Mouse (Mus musculus): ENCODE measurements around the gene Adgrf5. TPM values are rescaled to one million over a fixed set of nuclear protein-coding genes. Genes with fewer than 3 reads are reported as not detected.
"Not testable (repeated sequence)": the region's sequence is repeated elsewhere in the genome, so short reads cannot be mapped to it uniquely, and the experiment has no call there.

The Adgrf5 gene
- polyA plus RNA-seq, 1 experiment from 2014 or later: 6.0 TPM

- H3K36me3 ChIP-seq (replicated peaks); H3K4me1 ChIP-seq; DNase-seq (ENCODE audit: extremely low spot score, low spot score); H3K27me3 ChIP-seq (ENCODE audit: poor library complexity, severe bottlenecking); H3K4me3 ChIP-seq; H3K9me3 ChIP-seq; H3K27ac ChIP-seq: not testable (repeated sequence)
- 98% methylated on average over 10 of the region's 10 CpGs for WGBS
Observed at GRCm38 (mm10) chr17:43490371-43490770, 130.1 kb downstream of the Adgrf5 start.

GRCm38 (mm10) chr17:43495502-43495901 is 135.3 kb downstream of the Adgrf5 start:
- Histone ChIP-seq H3K4me1 (0 out of 2 replicates have a peak, but pooled peaks cover 4% of the 10 kb centered on the region), H3K27ac (no peak overlapping the region), H3K36me3 (replicated peaks) (no peaks in the 10 kb centered on the region), H3K9me3 (no peaks in the 10 kb centered on the region), H3K27me3 (ENCODE audit: poor library complexity, severe bottlenecking) (no peaks in the 10 kb centered on the region), H3K4me3 (no peak overlapping the region)
- 89% methylated on average over 5 of the region's 5 CpGs for WGBS
- no peak for DNase-seq (ENCODE audit: extremely low spot score, low spot score)

- H3K4me3 ChIP-seq: no peak overlapping the region
Observed at GRCm38 (mm10) chr17:43497521-43497920, 137.3 kb downstream of the Adgrf5 start.

GRCm38 (mm10) chr17:43500513-43500912 is 140.3 kb downstream of the Adgrf5 start:
- WGBS: 87% methylated on average over 1 of the region's 1 CpGs
- Histone ChIP-seq H3K4me1 (no peaks in the 10 kb centered on the region), H3K36me3 (replicated peaks) (no peaks in the 10 kb centered on the region), H3K9me3 (no peaks in the 10 kb centered on the region), H3K4me3 (no peak overlapping the region), H3K27ac (no peak overlapping the region), H3K27me3 (ENCODE audit: poor library complexity, severe bottlenecking) (no peaks in the 10 kb centered on the region)
- DNase-seq (ENCODE audit: extremely low spot score, low spot score): no peak

More at GRCm38 (mm10) chr17:43497521-43497920, 137.3 kb downstream of the Adgrf5 start:
- H3K9me3 ChIP-seq: no peaks in the 10 kb centered on the region
- no peaks in the 10 kb centered on the region for H3K36me3 ChIP-seq (replicated peaks)
- WGBS: 85% methylated on average over 4 of the region's 4 CpGs
- no peaks in the 10 kb centered on the region for H3K27me3 ChIP-seq (ENCODE audit: poor library complexity, severe bottlenecking)
- no peak for DNase-seq (ENCODE audit: extremely low spot score, low spot score)
- H3K4me1 ChIP-seq: 0 out of 2 replicates have a peak, but pooled peaks cover 4% of the 10 kb centered on the region
- no peak overlapping the region for H3K27ac ChIP-seq

GRCm38 (mm10) chr17:43501223-43501622 is 141.0 kb downstream of the Adgrf5 start:
- no peaks in the 10 kb centered on the region for H3K36me3 ChIP-seq (replicated peaks)
- DNase-seq (ENCODE audit: extremely low spot score, low spot score): no peak
- H3K27ac ChIP-seq: no peak overlapping the region
- no peaks in the 10 kb centered on the region for H3K9me3 ChIP-seq
- H3K4me3 ChIP-seq: no peak overlapping the region
- 85% methylated on average over 3 of the region's 3 CpGs for WGBS
- no peaks in the 10 kb centered on the region for H3K4me1 ChIP-seq
- H3K27me3 ChIP-seq (ENCODE audit: poor library complexity, severe bottlenecking): no peaks in the 10 kb centered on the region

GRCm38 (mm10) chr17:43501631-43502030 is 141.4 kb downstream of the Adgrf5 start:
- H3K27ac ChIP-seq: no peak overlapping the region
- H3K27me3 ChIP-seq (ENCODE audit: poor library complexity, severe bottlenecking): no peaks in the 10 kb centered on the region
- no peak for DNase-seq (ENCODE audit: extremely low spot score, low spot score)
- no peaks in the 10 kb centered on the region for H3K36me3 ChIP-seq (replicated peaks)
- no peak overlapping the region for H3K4me3 ChIP-seq
- 90% methylated on average over 5 of the region's 5 CpGs for WGBS
- no peaks in the 10 kb centered on the region for H3K4me1 ChIP-seq
- no peaks in the 10 kb centered on the region for H3K9me3 ChIP-seq

GRCm38 (mm10) chr17:43502592-43502991 is 142.3 kb downstream of the Adgrf5 start, which contains the start of gene Mep1a:
Mep1a (minus strand) TSS chr17:43502812.
- no peak for DNase-seq (ENCODE audit: extremely low spot score, low spot score)
- H3K4me1 ChIP-seq: no peaks in the 10 kb centered on the region
- 94% methylated on average over 9 of the region's 9 CpGs for whole genome bisulfite sequencing

GRCm38 (mm10) chr17:43503861-43504593 is 143.8 kb downstream of the Adgrf5 start:
- no peak overlapping the region for H3K27ac ChIP-seq
- H3K36me3 ChIP-seq (replicated peaks): no peaks in the 10 kb centered on the region
- no peak for DNase-seq (ENCODE audit: extremely low spot score, low spot score)
- no peaks in the 10 kb centered on the region for H3K27me3 ChIP-seq (ENCODE audit: poor library complexity, severe bottlenecking)
- H3K4me3 ChIP-seq: no peak overlapping the region
- 90% methylated on average over 4 of the region's 4 CpGs for WGBS
- no peaks in the 10 kb centered on the region for H3K9me3 ChIP-seq
- H3K4me1 ChIP-seq: no peaks in the 10 kb centered on the region

More at GRCm38 (mm10) chr17:43502592-43502991, 142.3 kb downstream of the Adgrf5 start, which contains the start of gene Mep1a:
- no peak within 1 kb of the TSS for H3K27ac ChIP-seq
- no peaks in the 10 kb centered on the region for H3K9me3 ChIP-seq
- no peak within 1 kb of the TSS for H3K4me3 ChIP-seq
- no peaks in the 10 kb centered on the region for H3K36me3 ChIP-seq (replicated peaks)
- H3K27me3 ChIP-seq (ENCODE audit: poor library complexity, severe bottlenecking): no peaks in the 10 kb centered on the region

- Histone ChIP-seq H3K9me3 (no peaks in the 10 kb centered on the region), H3K4me3 (no peak overlapping the region), H3K27me3 (ENCODE audit: poor library complexity, severe bottlenecking) (no peaks in the 10 kb centered on the region), H3K36me3 (replicated peaks) (no peaks in the 10 kb centered on the region), H3K4me1 (no peaks in the 10 kb centered on the region), H3K27ac (no peak overlapping the region)
- WGBS: 86% methylated on average over 6 of the region's 6 CpGs
- no peak for DNase-seq (ENCODE audit: extremely low spot score, low spot score)
Observed at GRCm38 (mm10) chr17:43504594-43504934, 144.3 kb downstream of the Adgrf5 start.

Other genes starting within 250 kb of the Adgrf5 start
- gene Adgrf1, start 90.1 kb upstream of the Adgrf5 start, polyA plus RNA-seq (2016; fragmentation: Nextera tagmentation; extraction: Ambion mirVana): not detected in 2 replicates
- not detected in 2 replicates for gene Mep1a, start 142.4 kb downstream of the Adgrf5 start, polyA plus RNA-seq (2016; fragmentation: Nextera tagmentation; extraction: Ambion mirVana)
- 0.25 and 0.31 TPM in 2 replicates for gene Ankrd66, start 183.2 kb downstream of the Adgrf5 start, polyA plus RNA-seq (2016; fragmentation: Nextera tagmentation; extraction: Ambion mirVana)
- 2.6 and 3.8 TPM in 2 replicates for gene Pla2g7, start 207.6 kb downstream of the Adgrf5 start, polyA plus RNA-seq (2016; fragmentation: Nextera tagmentation; extraction: Ambion mirVana)